ENCODE assay signal across 8 mouse cellular contexts in the genomic region with DNA sequence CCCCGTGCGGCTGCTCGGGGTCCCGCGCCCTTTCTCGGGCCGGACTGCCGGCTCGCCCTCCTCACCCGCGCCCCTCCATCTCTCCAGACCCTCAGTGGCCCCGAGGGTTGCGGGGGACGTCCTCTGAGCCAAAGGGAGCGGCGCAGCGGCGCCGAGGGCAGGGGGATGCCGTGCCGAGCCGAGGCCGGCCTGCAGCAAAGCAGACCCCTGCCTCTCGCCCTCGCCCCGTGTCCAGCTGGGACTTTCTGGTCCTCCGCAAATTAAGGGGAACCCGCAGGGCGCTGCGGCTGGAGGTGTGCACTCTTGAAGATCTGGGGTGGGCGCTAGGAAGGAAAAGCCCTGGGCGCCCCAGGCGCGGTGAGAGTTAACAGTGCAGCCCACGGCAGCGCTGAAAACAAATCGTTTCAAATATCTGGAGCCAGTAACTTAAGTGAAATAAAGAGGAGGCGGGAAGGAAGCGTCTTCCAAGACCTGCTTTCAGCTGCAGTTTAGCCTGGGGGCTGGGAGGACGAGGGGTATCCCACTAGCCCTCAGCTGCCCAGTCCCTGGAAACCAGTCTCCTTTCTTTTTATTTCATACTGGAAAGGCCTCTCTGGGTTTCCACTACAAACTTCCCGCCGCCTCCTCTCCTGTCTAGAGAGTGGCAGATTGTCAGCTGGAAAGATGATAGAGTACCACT. TPM values are rescaled to one million over a fixed set of nuclear protein-coding genes. Genes with fewer than 3 reads are reported as not detected.
DNase-seq lines count a peak whose midpoint lies in the region; ATAC-seq and TF ChIP-seq lines count a peak whose summit lies in the region.

No protein-coding gene starts in this region.

- WGBS in heart, embryonic 10.5 days: under 1% methylated on average over 42 of the region's 42 CpGs
- WGBS in lung, embryonic 16.5 days: 1% methylated on average over 42 of the region's 42 CpGs
- 3% methylated on average over 42 of the region's 42 CpGs for WGBS in small intestine, adult 2 months

- H3K36me3 ChIP-seq in heart, embryonic 10.5 days: no peaks in the 10 kb centered on the region
- H3K36me3 ChIP-seq in lung, embryonic 16.5 days (ENCODE audit: control insufficient read depth, insufficient read depth, low read length): no peaks in the 10 kb centered on the region
- H3K36me3 ChIP-seq in small intestine, adult 2 months (ENCODE audit: control insufficient read depth, insufficient read depth, low read length): no peaks in the 10 kb centered on the region

- H3K9me3 ChIP-seq in heart, embryonic 10.5 days: no peaks in the 10 kb centered on the region
- H3K9me3 ChIP-seq in lung, embryonic 16.5 days (ENCODE audit: control insufficient read depth, low read length): no peaks in the 10 kb centered on the region

- TF ChIP-seq POLR2A in cortical plate, adult 2 months (IDR thresholded peaks at IDR 0.05; ENCODE audit: extremely low read depth, insufficient read depth, low read length): no peak
- no peak for TF ChIP-seq POLR2A in small intestine, adult 2 months (IDR thresholded peaks at IDR 0.05; ENCODE audit: low read depth, low read length)

- H3K4me1 ChIP-seq in cortical plate, adult 2 months (ENCODE audit: control insufficient read depth, insufficient read depth, low read length): no peaks in the 10 kb centered on the region; the same call in 1 of the 2 replicates
- H3K4me1 ChIP-seq in heart, embryonic 10.5 days: peaks cover 41% of the 10 kb centered on the region
- H3K4me1 ChIP-seq in lung, embryonic 16.5 days (replicated peaks; ENCODE audit: control insufficient read depth, insufficient read depth, low read length): peaks cover 16% of the 10 kb centered on the region
- H3K4me1 ChIP-seq in small intestine, adult 2 months (ENCODE audit: control insufficient read depth, insufficient read depth, insufficient read length, low read length): no peaks in the 10 kb centered on the region

- peak; percentile 56 to 64 for DNase-seq in kidney, postnatal 4 days
- DNase-seq in kidney, adult 9 months: no peak
- no peak for DNase-seq in heart, embryonic 10.5 days (ENCODE audit: low spot score)
- DNase-seq in layer of hippocampus, adult 8-10 months (ENCODE audit: low spot score in 2 of 2): peak; percentile 13 to 20
- DNase-seq in adrenal gland, postnatal 10 days: no peak

- peaks cover 31% of the 10 kb centered on the region for H3K27me3 ChIP-seq in heart, embryonic 10.5 days (ENCODE audit: insufficient read depth, poor library complexity, severe bottlenecking)
- H3K27me3 ChIP-seq in lung, embryonic 16.5 days (ENCODE audit: control insufficient read depth, insufficient read depth, low read depth, low read length): peaks cover 11% of the 10 kb centered on the region
- peaks cover 24% of the 10 kb centered on the region for H3K27me3 ChIP-seq in small intestine, adult 2 months (ENCODE audit: control insufficient read depth, insufficient read depth, low read length)

- no peak for TF ChIP-seq CTCF in cortical plate, adult 2 months (IDR thresholded peaks at IDR 0.05; ENCODE audit: extremely low read depth, insufficient read depth, low read length)
- no peak for TF ChIP-seq CTCF in small intestine, adult 2 months (IDR thresholded peaks at IDR 0.05; ENCODE audit: extremely low read depth, insufficient read length, insufficient replicate concordance, low read depth, low read length)

- H3K4me3 ChIP-seq in cortical plate, adult 2 months (ENCODE audit: insufficient read depth, low read length): peak overlapping the region; percentile 52
- H3K4me3 ChIP-seq in heart, embryonic 10.5 days: peak overlapping the region; percentile 89
- peak overlapping the region; percentile 66 for H3K4me3 ChIP-seq in lung, embryonic 16.5 days (ENCODE audit: low read length)
- peak overlapping the region; percentile 57 for H3K4me3 ChIP-seq in small intestine, adult 2 months (ENCODE audit: low read depth, low read length)

- peak overlapping the region; percentile 94 for H3K27ac ChIP-seq in cortical plate, adult 2 months (ENCODE audit: insufficient read depth, low read length)
- H3K27ac ChIP-seq in heart, embryonic 10.5 days: peak overlapping the region; percentile 91
- H3K27ac ChIP-seq in lung, embryonic 16.5 days (ENCODE audit: low read length): peak overlapping the region; percentile 77
- H3K27ac ChIP-seq in small intestine, adult 2 months (ENCODE audit: insufficient read depth, low read depth, low read length): peak overlapping the region; percentile 2; the same call in 1 of the 2 replicates

- ATAC-seq in lung, embryonic 16.5 days (ENCODE audit: low read depth): peak; percentile 51

- H3K9ac ChIP-seq in lung, embryonic 16.5 days (ENCODE audit: low read length): peak overlapping the region; percentile 66

- peak overlapping the region; percentile 77 for H3K4me2 ChIP-seq in lung, embryonic 16.5 days (ENCODE audit: low read depth, low read length)

RNA-seq across cellular contexts. Expression of gene Aff3, which starts 36.9 kb away (rescaled TPM):
- 24.1 and 25.3 TPM in 2 replicates for polyA plus RNA-seq in cortical plate, adult 2 months (2012; rRNA removed)
- 5.3 and 6.9 TPM in 2 replicates for polyA plus RNA-seq in heart, embryonic 10.5 days (2016; fragmentation: Nextera tagmentation; extraction: Ambion mirVana)
- total RNA-seq in layer of hippocampus, adult 8-10 months (2022): 100 to 1,000 TPM; 101 to 141 (median 116) TPM
- polyA plus RNA-seq in lung, embryonic 16.5 days (2015; fragmentation: Nextera tagmentation; extraction: Ambion mirVana): 2.4 and 2.6 TPM in 2 replicates
- polyA plus RNA-seq in small intestine, adult 2 months (2012; rRNA removed): 1.2 and 1.5 TPM in 2 replicates
- 1 to 10 TPM; 7.0 to 9.8 TPM for total RNA-seq in adrenal gland, postnatal 10 days (2021)

Comparison
In these comparisons a context has a peak if more than half of its experiments do, and no peak if none do; other contexts are left out.
1. DNase-seq: peak in kidney, postnatal 4 days (2 of 2) and layer of hippocampus, adult 8-10 months (2 of 2); none in kidney, adult 9 months (single experiment), heart, embryonic 10.5 days (single experiment) and adrenal gland, postnatal 10 days (single experiment).
2. H3K27ac ChIP-seq: peak in every context shown above with its lines; median percentile 94 in cortical plate, adult 2 months; 91 in heart, embryonic 10.5 days; 77 in lung, embryonic 16.5 days; 2 in small intestine, adult 2 months.
3. Peak in every context shown above with its lines, with median percentiles within 50 percentile points of each other: H3K4me3 ChIP-seq.